Mouse (Mus musculus) liver, adult 2 months (tissue): Measurements from ENCODE around the gene Sik1. TPM values are rescaled to one million over a fixed set of nuclear protein-coding genes. Genes with fewer than 3 reads are reported as not detected.

Experiments
- DNase-seq: peaks from one replicate; pipeline ENCODE4 v3.0.0-alpha.2; 2011; ENCODE audit warnings: low read depth, low spot score; ENCODE audit errors: extremely low read depth
- H3K27ac ChIP-seq: fragments of 200-500 bp; replicated peaks from 2 replicates; pipeline ENCODE4 v1.5.1; 2012; ENCODE audit warnings: low read depth, mild to moderate bottlenecking, control low read depth, inconsistent platforms, low read length; ENCODE audit not compliant: insufficient read depth
- H3K27me3 ChIP-seq: fragments of 200-500 bp; 2 replicates; pipeline ENCODE4 v1.6.1; 2012; ENCODE audit warnings: mild to moderate bottlenecking, moderate library complexity, low read length, inconsistent platforms; ENCODE audit not compliant: control insufficient read depth, insufficient read depth
- H3K36me3 ChIP-seq: fragments of 200-500 bp; 2 replicates; pipeline ENCODE4 v1.6.1; 2012; ENCODE audit warnings: low read length, inconsistent platforms; ENCODE audit not compliant: control insufficient read depth, insufficient read depth
- H3K4me1 ChIP-seq: fragments of 200-500 bp; 2 replicates; pipeline ENCODE4 v1.6.1; 2011; ENCODE audit warnings: low read length; ENCODE audit not compliant: control insufficient read depth, insufficient read depth
- H3K4me3 ChIP-seq: fragments of 200-500 bp; 2 replicates; pipeline ENCODE4 v1.5.1; 2011; ENCODE audit warnings: low read depth, mild to moderate bottlenecking, control low read depth, low read length, moderate library complexity; ENCODE audit not compliant: insufficient read depth
- H3K79me2 ChIP-seq: fragments of 200-500 bp; 2 replicates; pipeline ENCODE4 v1.6.1; 2012; ENCODE audit warnings: inconsistent platforms, mild to moderate bottlenecking, low read length, moderate library complexity; ENCODE audit not compliant: control insufficient read depth, insufficient read depth
- H3K9ac ChIP-seq: fragments of 200-500 bp; 2 replicates; pipeline ENCODE4 v1.6.1; 2012; ENCODE audit warnings: low read depth, mild to moderate bottlenecking, control low read depth, inconsistent platforms, low read length
- CTCF ChIP-seq: fragments of 200-500 bp; IDR thresholded peaks from 2 replicates; pipeline ENCODE4 v1.5.1; 2011; ENCODE audit warnings: low read depth, low read length, control low read depth
- POLR2A ChIP-seq: fragments of 200-500 bp; IDR thresholded peaks from 2 replicates; pipeline ENCODE4 v1.6.1; 2011; ENCODE audit warnings: low read length, control low read depth; ENCODE audit not compliant: insufficient read depth; ENCODE audit errors: extremely low read depth
- WGBS: fragments of 180-500 bp; shearing (Covaris S2); methylation state at CpG from one replicate; pipeline ENCODE4 v1.1.7; 2018; 5-methylcytosine and 5-hydroxymethylcytosine counted together
- polyA plus RNA-seq: library from polyadenylated mRNA; depleted of rRNA; stranded (reverse); fragments of >200 nt; gene quantifications from 2 replicates; pipeline ENCODE4 v1.2.3, GENCODE M21; 2012
- total RNA-seq: library from RNA; depleted of rRNA; stranded (reverse); fragments of >200 nt; gene quantifications from 2 replicates; pipeline ENCODE4 v1.2.3, GENCODE M21; 2014

The Sik1 gene
- total and polyA plus RNA-seq, 2 experiments = 2.7 to 8.0 TPM

GRCm38 (mm10) chr17:31868076-31868475 is 12.5 kb upstream of the Sik1 start:
- H3K27me3 ChIP-seq = no peaks in the 10 kb centered on the region
- no peak overlapping the region for H3K9ac ChIP-seq
- H3K4me1 ChIP-seq = peaks cover 14% of the 10 kb centered on the region
- H3K27ac ChIP-seq = no peak overlapping the region
- TF ChIP-seq POLR2A (no peak), CTCF (no peak)
- no peak overlapping the region for H3K4me3 ChIP-seq
- DNase-seq = no peak
- 95% methylated on average over 4 of the region's 4 CpGs for WGBS
- no peaks in the 10 kb centered on the region for H3K36me3 ChIP-seq
- no peaks in the 10 kb centered on the region for H3K79me2 ChIP-seq

DNA sequence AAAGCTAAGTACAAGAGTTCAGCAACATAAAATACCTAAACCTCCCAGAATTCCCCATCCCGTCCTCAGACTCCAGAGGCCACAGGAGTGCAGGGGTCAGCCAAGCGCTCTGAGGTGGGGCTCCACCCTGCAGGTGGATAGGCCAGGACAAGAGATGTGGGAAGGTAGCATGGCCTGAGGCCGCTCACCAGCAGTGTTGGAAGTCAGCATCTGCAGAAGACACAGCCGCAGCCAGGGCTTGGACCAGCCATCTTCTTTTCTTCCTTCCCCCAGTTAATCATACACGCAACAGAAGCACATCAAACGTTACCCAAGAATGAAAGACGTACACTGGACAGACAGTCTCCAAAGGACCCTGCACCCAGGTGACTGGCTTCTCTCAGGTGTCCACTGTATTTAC is 11.5 kb upstream of the Sik1 start:
- no peaks in the 10 kb centered on the region for H3K79me2 ChIP-seq
- peaks cover 16% of the 10 kb centered on the region for H3K4me1 ChIP-seq
- TF ChIP-seq CTCF (no peak), POLR2A (no peak)
- WGBS = 99% methylated on average over 7 of the region's 7 CpGs
- no peak overlapping the region for H3K27ac ChIP-seq
- no peak overlapping the region for H3K4me3 ChIP-seq
- no peak for DNase-seq
- no peak overlapping the region for H3K9ac ChIP-seq
- no peaks in the 10 kb centered on the region for H3K27me3 ChIP-seq
- no peaks in the 10 kb centered on the region for H3K36me3 ChIP-seq

DNA sequence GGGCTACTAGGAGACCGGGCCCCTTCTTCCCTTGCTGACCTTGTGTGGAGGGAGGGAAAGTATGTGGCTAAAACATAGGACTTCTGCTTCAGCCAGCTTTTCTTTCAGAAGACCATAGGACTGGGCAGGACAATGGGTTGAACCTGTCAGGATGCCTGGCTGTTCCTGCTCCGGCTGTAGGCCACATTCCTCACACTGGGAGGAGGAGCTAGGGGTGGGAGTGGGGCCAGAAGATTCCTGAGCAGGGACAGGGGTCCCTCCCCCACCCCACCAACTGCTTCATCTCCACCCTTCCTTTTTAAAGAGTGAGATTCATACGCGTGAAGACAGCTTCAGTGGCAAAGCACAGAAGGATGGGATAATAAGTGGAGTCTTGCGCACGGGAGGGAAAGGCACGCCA is 10.0 kb upstream of the Sik1 start:
- Histone ChIP-seq H3K4me3 (no peak overlapping the region), H3K4me1 (peaks cover 11% of the 10 kb centered on the region; the same call in 1 of the 2 replicates), H3K79me2 (no peaks in the 10 kb centered on the region), H3K27me3 (no peaks in the 10 kb centered on the region), H3K27ac (no peak overlapping the region), H3K36me3 (no peaks in the 10 kb centered on the region), H3K9ac (no peak overlapping the region)
- 91% methylated on average over 7 of the region's 7 CpGs for WGBS
- DNase-seq = no peak
- TF ChIP-seq POLR2A = no peak
- no peak for TF ChIP-seq CTCF

DNA sequence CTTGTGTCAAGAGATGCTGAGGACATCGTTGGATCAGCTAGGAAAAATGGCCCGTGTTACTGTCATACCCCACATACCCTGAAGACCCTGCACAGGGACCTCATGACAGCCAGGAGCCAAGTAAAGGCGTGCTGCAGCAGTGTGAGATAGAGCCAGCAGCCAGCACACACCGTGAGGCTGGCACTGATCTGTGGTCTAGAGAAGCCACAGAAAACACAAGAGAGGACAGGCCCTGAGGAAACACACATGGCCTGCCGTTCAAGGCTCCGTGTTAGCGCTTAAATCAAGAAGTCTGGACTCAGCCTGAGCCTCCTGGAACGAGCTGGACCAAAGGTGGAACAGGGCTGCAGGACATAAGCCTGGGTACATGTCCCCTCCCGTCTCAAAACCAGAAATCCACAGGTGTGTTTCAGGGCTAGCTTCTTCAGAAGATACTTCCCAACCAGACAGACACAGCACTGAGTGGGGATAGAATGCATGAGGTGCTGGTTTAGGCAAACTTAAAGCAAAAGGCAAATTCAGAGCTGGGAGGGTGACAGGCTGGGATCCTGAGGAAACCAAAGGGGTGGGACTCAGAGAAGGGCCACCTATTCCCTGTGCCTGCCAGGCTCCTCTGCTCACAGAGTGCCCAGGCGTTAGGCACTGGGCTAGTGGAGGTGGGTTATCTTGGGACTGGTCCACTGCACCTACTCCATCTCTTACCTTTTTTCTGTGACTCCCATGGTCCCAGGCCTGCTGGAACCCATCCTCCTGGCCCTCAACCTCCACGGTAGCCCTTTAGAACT is 9.3 kb upstream of the Sik1 start:
- Histone ChIP-seq H3K27me3 (no peaks in the 10 kb centered on the region), H3K36me3 (no peaks in the 10 kb centered on the region), H3K4me1 (peaks cover 11% of the 10 kb centered on the region; the same call in 1 of the 2 replicates), H3K79me2 (no peaks in the 10 kb centered on the region), H3K27ac (no peak overlapping the region), H3K4me3 (no peak overlapping the region), H3K9ac (no peak overlapping the region)
- TF ChIP-seq POLR2A (no peak), CTCF (no peak)
- 85% methylated on average over 11 of the region's 11 CpGs for WGBS
- no peak for DNase-seq

- Histone ChIP-seq H3K27ac (no peak overlapping the region), H3K79me2 (no peaks in the 10 kb centered on the region), H3K27me3 (no peaks in the 10 kb centered on the region), H3K4me3 (no peak overlapping the region), H3K36me3 (no peaks in the 10 kb centered on the region), H3K4me1 (peaks cover 11% of the 10 kb centered on the region; the same call in 1 of the 2 replicates), H3K9ac (no peak overlapping the region)
- WGBS = 84% methylated on average over 10 of the region's 10 CpGs
- TF ChIP-seq CTCF (no peak), POLR2A (no peak)
- DNase-seq = no peak
Measured at GRCm38 (mm10) chr17:31863151-31863815, 7.7 kb upstream of the Sik1 start.
